Mouse (Mus musculus) adrenal gland, adult 18-20 months (tissue): ENCODE results near the gene Bfsp2. TPM values are rescaled to one million over a fixed set of nuclear protein-coding genes. Genes with fewer than 3 reads are reported as not detected.
A peak's percentile ranks its signal among the peaks of the same experiment; 100 is the strongest.

Experiments used
- DNase-seq, 2 experiments: peaks; one replicate each; pipeline ENCODE4 v3.0.0; 2021 to 2022; ENCODE audit warnings: low spot score in 2 of 2
- long read RNA-seq, 2 experiments: library from polyadenylated mRNA; stranded (forward); transcript quantifications; one replicate each; pipeline ENCODE4 v2.0.0; 2021
- total RNA-seq, 2 experiments: library from RNA; stranded (reverse); gene quantifications; 1 replicate in 1 of 2; 2 replicates in 1 of 2; pipeline ENCODE4 v1.2.3; 2021

The Bfsp2 gene
- total RNA-seq = not detected
- long read RNA-seq, experiment 1 = 0 reads
- long read RNA-seq, experiment 2 = 0 reads

DNA sequence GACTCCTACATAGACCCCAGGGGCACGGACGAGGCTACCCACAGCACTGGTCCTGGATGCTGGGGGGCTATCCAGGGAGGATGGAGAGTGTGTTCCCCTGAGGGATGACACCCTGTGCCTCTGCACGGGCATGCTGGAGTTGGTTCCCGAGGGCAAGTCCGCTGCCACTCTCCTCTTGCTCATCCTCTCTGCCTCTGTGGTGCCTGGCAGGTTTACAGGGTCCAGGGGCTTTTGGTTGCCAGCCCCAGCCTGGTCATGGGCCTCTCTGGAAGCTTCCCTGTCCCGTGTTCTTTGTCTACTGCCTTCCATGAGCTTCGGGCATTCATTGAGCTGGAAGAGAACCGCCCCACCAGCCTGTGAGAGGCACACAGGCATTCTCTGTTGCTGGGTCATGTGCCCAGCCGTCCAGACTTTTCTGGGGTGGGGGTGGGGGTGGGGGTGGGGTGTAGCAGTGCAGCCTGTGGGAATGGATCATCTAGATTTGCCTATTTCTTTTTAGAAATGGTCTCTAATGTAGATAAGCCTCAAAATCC, at the start of gene Bfsp2:
Gene Bfsp2 (minus strand): TSS at position 377 of the 533 bp plus-strand sequence.
- no peak for DNase-seq

DNA sequence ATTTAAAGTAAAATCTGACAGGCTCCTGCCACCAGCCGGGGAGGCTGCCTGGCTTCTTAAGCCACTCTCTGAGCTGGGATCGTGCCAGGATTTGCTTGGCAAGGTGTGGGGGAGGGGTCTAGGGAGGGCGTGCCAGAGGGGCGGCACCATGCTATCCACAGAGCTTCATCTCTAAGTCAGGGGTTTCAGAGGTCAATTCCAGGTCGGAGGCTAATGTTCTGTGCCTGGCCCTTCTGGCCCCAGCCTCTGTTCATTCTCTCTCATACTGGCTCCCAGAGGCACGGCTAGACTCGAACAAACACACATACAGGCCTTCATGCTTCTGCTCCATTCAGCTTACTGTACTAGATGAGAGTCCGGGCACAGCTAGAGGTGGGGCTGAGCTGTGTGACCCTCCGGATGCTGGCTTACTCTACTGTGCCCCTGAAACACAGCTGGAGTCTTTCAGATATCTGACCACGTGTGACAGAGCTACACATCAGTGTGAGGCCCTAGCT, 44.9 kb upstream of the Bfsp2 start:
- no peak for DNase-seq

DNA sequence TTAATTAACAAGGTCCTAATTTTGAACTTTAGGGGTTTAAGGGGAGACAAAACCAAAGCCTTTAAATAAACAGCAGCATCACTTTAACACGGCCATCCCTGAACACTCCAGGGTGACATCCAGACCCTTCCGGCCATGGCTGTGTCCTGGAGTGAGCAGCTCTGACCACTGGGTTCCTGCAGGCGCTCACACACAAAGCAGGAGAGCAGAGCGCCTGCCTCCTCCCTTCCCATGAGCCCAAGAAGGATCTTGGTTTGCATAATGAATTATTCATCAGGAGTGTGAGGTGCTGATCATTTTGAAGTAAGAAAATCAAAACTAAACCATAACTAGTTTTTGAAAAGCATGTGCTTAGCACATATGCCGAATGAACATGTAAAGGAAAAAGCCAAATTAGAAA, 44.4 kb upstream of the Bfsp2 start:
- no peak for DNase-seq

DNA sequence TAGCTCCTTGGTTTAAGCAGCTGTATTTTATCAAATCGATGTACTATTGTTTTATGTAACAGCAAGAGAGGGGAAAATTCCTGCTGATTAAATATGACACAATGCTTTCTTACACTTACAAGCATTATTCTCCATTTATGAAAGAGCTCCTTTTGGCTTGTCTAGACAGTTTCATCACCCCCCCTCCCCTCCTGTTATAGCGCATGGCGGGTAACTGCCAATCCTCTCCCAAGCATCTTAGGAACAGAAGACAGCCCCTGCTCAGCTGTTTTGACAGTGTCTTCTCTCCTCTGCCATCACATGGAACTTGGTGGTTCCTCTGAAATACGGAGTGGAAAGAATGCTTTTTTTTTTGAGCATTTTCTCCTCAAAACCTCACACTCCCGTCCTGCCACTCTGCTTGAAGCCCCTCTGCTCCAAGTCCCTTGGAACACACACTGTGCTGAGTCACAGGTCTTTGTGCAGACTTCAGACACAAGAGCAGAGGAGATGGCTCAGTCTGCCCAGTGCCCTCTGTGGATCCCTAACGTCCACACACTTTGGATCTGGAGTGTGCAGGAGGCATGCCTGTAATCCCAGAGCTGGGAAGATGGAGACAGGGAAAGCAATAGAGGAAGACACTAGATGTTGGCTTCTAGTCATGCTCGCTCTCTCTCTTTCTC, 43.7 kb upstream of the Bfsp2 start:
- DNase-seq = no peak

DNA sequence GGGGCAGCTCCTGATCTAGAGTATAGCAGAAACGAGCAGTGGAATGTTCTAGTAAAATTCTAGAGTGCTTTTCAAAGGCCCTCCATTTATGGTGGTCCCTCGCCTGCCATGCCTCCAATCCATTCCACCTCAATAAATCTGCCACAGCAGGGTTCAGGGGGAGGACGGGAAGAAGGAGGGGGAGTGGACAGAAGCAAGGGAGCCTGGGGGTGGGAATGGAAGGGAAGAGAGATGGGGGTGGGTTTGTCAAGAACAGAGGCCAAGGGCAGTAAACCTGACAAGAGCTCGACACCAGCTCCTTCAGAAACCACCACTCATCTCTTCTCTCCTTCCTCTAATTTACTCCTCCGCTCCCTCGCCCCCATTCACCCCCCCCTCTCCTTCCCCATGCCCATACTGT, 42.8 kb upstream of the Bfsp2 start:
- no peak for DNase-seq

DNA sequence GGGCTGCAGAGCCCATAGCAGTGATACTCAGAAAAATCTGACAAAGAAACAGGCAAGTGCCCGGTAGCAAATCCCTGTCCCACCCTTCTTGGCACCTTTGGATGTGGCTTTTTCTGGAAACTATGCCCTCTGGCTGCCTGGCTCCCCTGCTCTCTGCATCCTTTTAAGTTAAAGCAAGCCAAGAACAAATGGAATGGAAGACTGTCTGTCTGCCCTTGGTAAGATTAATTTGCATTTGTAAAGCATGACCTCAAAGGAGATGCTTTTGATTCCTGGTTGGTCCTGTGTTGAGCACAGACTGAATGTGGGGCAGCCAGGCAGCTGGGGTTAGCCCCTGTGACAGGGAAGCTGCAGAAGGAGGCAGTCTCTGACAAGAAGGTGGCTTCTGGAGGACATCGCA, 33.7 kb upstream of the Bfsp2 start:
- no peak for DNase-seq

DNA sequence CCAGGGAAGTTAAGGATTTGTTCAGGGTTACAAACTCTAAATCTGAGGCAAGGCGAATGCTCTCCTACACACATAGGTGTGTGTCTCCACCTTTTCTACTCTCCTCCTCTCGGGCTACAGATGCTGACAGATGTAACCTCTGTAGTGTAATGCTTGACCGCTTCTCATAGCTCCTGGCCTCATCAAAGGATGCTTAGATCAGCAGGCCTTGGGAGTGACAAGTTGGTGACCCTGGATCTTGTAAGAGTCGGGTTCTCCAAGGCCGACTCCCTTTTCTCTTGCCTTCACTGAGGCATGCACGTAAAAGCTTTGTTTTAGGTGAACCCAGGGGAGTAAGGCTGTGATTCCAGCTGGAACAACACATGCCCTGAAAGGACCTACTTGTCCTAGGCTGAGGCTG, 32.0 kb upstream of the Bfsp2 start:
- DNase-seq = no peak

DNA sequence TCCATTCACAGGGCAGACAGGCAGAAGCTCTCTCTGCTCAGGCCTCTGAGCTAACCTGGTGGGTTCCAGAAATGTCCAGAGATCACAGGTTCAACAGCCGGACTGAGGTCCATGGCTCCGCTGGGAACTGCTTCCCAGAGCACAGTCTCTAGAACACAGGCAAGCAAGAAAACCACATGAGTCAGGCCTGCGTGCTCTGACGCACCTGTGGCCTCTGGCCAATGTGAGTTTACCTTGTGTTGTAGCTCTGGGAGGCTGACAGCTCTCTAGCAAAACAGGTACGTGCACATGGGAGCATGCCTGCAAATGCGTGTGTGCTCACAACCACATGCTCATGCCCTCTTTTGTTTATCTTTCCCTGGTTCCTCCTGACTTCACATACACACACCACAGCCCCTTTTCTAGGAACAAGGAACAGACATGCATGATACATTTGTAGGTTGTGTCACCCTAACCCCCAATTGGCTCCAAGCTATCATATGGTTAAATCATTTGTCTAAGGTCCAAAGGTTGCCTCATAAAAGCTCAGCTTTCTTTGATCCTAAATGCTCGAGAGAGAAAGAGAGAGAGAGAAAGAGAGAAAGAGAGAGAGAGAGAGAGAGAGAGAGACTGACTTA, 26.9 kb upstream of the Bfsp2 start:
- no peak for DNase-seq

- no peak for DNase-seq
Measured at GRCm38 (mm10) chr9:103505067-103505466, 24.8 kb upstream of the Bfsp2 start.

- DNase-seq = no peak
Measured at GRCm38 (mm10) chr9:103504646-103505045, 24.4 kb upstream of the Bfsp2 start.

GRCm38 (mm10) chr9:103503586-103504298, 23.5 kb upstream of the Bfsp2 start:
- no peak for DNase-seq

GRCm38 (mm10) chr9:103502655-103503054, 22.4 kb upstream of the Bfsp2 start:
- no peak for DNase-seq

- no peak for DNase-seq
Measured at GRCm38 (mm10) chr9:103501861-103502364, 21.7 kb upstream of the Bfsp2 start.

DNA sequence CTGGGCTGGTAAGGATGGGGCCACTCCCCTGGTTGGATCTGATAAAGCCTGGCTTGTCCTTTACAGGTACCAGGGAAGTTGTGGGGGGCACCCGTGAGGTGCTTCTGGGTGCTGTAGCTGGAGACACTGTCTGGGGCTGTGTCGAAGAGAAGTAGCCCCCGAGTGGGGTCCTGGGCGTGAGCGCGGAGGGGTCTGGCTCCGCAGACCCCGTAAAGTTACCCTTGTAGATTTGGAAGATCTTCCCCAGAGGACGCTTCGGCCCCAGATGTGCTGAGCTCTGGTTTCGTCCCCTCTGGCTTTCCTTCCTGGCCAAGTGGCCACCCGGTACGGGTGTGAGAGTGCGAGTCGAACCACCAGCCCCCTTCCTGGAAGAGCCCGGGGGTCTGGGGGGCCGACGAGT, 19.1 kb upstream of the Bfsp2 start:
- no peak for DNase-seq

DNA sequence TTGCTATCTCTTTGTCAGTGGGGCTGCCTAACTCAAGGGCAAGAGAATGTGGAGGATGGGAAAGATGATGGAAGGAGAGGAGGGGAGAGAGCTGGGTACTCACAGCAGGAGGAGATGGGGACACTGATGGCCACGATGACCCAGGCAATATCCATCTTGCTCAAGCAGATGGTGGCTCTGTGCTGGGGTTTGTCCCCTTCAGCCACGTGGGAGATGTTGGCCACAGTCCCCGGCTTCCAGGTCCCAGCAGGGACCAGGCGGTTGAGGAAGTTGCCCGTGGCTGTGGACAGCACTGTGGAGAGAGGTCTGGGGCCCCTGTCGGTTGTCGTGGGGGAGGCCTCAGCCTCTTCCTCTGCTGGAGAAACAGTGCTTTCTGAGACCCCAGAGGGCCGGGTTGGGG, 18.5 kb upstream of the Bfsp2 start:
- no peak for DNase-seq

- DNase-seq = no peak
Measured at GRCm38 (mm10) chr9:103495391-103495790, 15.2 kb upstream of the Bfsp2 start.

- DNase-seq = peak; percentile 54 to 55
Measured at GRCm38 (mm10) chr9:103494346-103495020, 14.3 kb upstream of the Bfsp2 start.

GRCm38 (mm10) chr9:103491985-103492384, 11.8 kb upstream of the Bfsp2 start:
- no peak for DNase-seq

GRCm38 (mm10) chr9:103490439-103490838, 10.2 kb upstream of the Bfsp2 start:
- peak; percentile 81 to 82 for DNase-seq

- no peak for DNase-seq
Measured at GRCm38 (mm10) chr9:103489883-103490282, 9.7 kb upstream of the Bfsp2 start.

- DNase-seq = no peak
Measured at GRCm38 (mm10) chr9:103489096-103489495, 8.9 kb upstream of the Bfsp2 start.
